Mouse (Mus musculus) cerebellum, postnatal 14 days (tissue): ENCODE measurements at regions not wholly inside any gene's neighbourhood (a gene's known extent, or its start where the extent isn't known, plus 50 kb on each side); places are given as distances from the start of the nearest gene placed in this dataset.
A peak's percentile ranks its signal among the peaks of the same experiment; 100 is the strongest.

Source experiments
- DNase-seq, 2 experiments: peaks; one replicate each; pipeline ENCODE4 v3.0.0; 2021; ENCODE audit warnings: mixed read lengths in 2 of 2

- no peak for DNase-seq
These were observed 54.0 kb upstream of the Psmd7 start for GRCm38 (mm10) chr8:107642241-107642640.

- no peak for DNase-seq
These were observed 59.7 kb upstream of the Psmd7 start for GRCm38 (mm10) chr8:107647936-107648335.

- DNase-seq, result peak; percentile 15 to 16
These were observed 62.0 kb upstream of the Psmd7 start for GRCm38 (mm10) chr8:107650306-107650705.

GRCm38 (mm10) chr8:107651424-107651823 lies 63.2 kb upstream of the Psmd7 start:
- peak in 1 of 2 experiments; percentile 20 for DNase-seq

- DNase-seq, result no peak
These were observed 64.0 kb upstream of the Psmd7 start for GRCm38 (mm10) chr8:107652226-107652625.

- no peak for DNase-seq
These were observed 65.4 kb upstream of the Psmd7 start for GRCm38 (mm10) chr8:107653711-107654110.

GRCm38 (mm10) chr8:107656622-107657021 lies 68.4 kb upstream of the Psmd7 start:
- DNase-seq, result peak in 1 of 2 experiments; percentile 33

GRCm38 (mm10) chr8:107657741-107658140 lies 69.5 kb upstream of the Psmd7 start:
- DNase-seq, result no peak

- DNase-seq, result no peak
These were observed 70.1 kb upstream of the Psmd7 start for GRCm38 (mm10) chr8:107658386-107658785.

GRCm38 (mm10) chr8:107660624-107661023 lies 72.4 kb upstream of the Psmd7 start:
- no peak for DNase-seq

- DNase-seq, result no peak
These were observed 81.3 kb upstream of the Psmd7 start for GRCm38 (mm10) chr8:107669608-107670007.

- peak; percentile 23 to 35 for DNase-seq
These were observed 83.2 kb upstream of the Psmd7 start for GRCm38 (mm10) chr8:107671471-107671870.

- no peak for DNase-seq
These were observed 84.4 kb upstream of the Psmd7 start for GRCm38 (mm10) chr8:107672691-107673090.

- no peak for DNase-seq
These were observed 93.8 kb upstream of the Psmd7 start for GRCm38 (mm10) chr8:107682066-107682465.

- DNase-seq, result peak; percentile 59 to 65
These were observed 96.7 kb upstream of the Psmd7 start for GRCm38 (mm10) chr8:107684721-107685691.

- no peak for DNase-seq
These were observed 98.7 kb upstream of the Psmd7 start for GRCm38 (mm10) chr8:107686936-107687335.

GRCm38 (mm10) chr8:107687529-107687928 lies 99.3 kb upstream of the Psmd7 start:
- DNase-seq, result no peak

- no peak for DNase-seq
These were observed 100.8 kb upstream of the Psmd7 start for GRCm38 (mm10) chr8:107689020-107689419.

GRCm38 (mm10) chr8:107691251-107691650 lies 103.0 kb upstream of the Psmd7 start:
- no peak for DNase-seq

GRCm38 (mm10) chr8:107696384-107697346 lies 108.4 kb upstream of the Psmd7 start:
- no peak for DNase-seq

GRCm38 (mm10) chr8:107699307-107699706 lies 111.0 kb upstream of the Psmd7 start:
- DNase-seq, result peak; percentile 74 to 75

- DNase-seq, result no peak
These were observed 111.5 kb upstream of the Psmd7 start for GRCm38 (mm10) chr8:107699759-107700158.

GRCm38 (mm10) chr8:107715901-107716300 lies 127.6 kb upstream of the Psmd7 start:
- no peak for DNase-seq
